Mouse (Mus musculus): ENCODE measurements at regions not wholly inside any gene's neighbourhood (a gene's known extent, or its start where the extent isn't known, plus 50 kb on each side); places are given as distances from the start of the nearest gene placed in this dataset.
A peak's percentile ranks its signal among the peaks of the same experiment; 100 is the strongest.
"Not testable (repeated sequence)": the region's sequence is repeated elsewhere in the genome, so short reads cannot be mapped to it uniquely, and the experiment has no call there.

DNA sequence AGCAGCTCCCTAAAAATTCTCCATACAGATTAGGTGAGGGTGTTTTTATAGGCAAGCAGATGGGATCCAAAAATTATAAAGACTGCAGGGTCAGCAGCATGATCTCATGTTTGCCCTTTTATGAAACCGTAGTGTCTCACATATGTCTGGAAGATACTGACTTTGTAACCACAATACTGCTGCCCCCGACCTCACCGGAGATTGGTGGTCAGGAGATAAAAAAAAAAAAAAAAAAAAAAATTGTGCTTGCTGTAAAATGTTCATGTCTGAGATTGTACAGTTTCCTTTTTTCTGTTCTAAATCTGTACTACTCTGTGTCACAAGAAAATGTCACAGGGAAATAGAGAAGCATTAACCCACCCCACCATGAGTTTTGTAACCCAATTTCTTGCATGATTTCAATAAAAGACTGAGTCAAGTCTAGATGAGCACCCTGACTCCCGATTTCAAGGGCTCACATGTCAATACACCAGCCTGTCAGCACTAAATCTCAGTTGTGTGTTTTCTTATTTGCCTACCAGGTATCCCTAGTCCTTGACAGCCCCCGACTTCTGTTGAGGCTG is 169.5 kb upstream of the Ipo5 start:
- no peak for DNase-seq (ENCODE audit: low spot score in 2 of 2)

DNA sequence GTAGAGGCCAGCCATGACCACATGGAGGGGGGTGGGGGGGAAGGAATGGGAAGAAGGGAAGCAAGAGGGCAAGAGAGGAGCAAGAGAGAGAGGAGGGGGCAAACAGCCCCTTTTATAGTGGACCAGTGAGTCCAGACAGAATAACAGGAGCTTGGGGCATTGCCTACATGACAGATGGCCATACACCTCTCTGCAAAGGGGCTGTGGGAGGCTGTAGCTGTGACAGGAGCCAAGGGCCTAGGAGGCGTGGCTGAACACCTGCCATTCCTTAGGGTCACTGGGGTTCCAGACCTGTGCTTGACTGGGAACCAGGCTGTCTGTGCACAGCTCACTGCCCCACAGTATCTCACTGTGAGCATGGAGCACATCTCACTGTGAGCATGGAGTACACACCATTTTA is 157.0 kb upstream of the Ipo5 start:
- DNase-seq (ENCODE audit: low spot score in 2 of 2), result no peak

GRCm38 (mm10) chr14:120755389-120755788 is 155.6 kb upstream of the Ipo5 start:
- DNase-seq (ENCODE audit: low spot score in 2 of 2), result no peak

DNA sequence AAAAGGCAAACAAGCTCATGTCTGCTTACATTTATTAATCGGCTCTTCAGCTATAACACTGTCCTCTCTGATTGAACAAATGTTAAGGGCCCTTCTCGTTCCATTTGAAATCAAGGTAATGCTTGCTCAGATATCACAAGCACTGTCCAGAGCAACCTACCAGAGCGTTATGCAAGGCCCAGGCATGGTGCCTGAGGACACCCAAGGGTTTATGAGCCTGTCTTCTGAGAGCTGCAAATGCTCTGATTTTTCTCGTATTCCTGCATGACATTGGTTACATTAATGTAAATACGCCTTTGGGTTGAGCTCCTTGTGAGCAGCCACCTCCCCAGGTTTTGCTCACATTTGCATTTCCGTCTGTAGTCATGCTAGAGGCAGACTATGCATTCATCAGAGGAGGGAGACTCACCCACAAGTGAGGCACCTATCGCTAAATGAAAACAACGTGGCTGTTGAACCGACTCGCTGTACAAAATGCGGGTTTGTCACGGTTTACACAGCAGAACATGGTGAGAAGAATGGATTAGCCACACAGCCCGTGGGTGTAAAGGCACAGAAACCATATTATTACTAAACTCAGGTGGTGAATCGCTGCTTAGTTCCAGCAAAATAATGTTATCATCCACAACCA is 152.7 kb upstream of the Ipo5 start:
- no peak for DNase-seq (ENCODE audit: low spot score in 2 of 2)

GRCm38 (mm10) chr14:120762168-120762567 is 148.9 kb upstream of the Ipo5 start:
- no peak for DNase-seq (ENCODE audit: low spot score in 2 of 2)

GRCm38 (mm10) chr14:120762733-120763132 is 148.3 kb upstream of the Ipo5 start:
- no peak for DNase-seq (ENCODE audit: low spot score in 2 of 2)

DNA sequence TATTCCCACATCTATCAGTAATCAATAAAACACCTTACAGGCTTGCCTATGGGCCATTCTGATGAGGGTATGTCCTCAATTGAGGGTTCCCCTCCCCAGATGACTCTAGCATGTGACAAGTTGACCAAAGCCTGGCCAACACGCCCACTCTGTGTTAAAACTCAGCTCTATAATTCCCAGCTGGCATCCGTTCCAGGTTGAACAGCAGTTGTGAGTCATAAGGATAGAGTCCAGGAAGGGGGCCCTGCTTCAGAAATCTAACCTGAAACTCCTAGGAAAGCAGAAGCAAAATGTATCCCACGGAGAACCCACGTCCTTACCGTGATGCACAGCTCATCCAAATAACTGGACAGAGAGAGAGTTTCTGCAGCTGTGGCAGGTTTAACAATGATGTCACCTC is 147.2 kb upstream of the Ipo5 start:
- DNase-seq (ENCODE audit: low spot score in 2 of 2), result peak; percentile 49 to 58

DNA sequence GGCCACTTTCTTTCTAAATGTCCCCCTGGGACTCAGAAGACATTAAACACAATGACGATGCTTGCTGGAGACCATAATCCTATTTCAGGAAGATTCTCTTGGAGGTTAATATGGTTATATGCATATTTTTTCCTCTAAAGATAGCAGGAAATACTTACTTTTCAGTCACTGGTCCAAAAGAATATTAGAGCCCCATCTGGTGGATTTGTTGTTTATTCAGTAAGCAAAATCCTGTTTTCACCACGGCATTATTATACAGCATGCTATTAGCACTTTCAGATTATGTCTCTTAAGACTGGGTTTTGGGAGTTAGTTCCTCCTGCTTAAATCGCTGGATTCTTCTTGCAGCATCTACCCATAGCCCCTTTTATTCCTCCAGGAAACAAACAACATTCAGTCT is 146.6 kb upstream of the Ipo5 start:
- DNase-seq (ENCODE audit: low spot score in 2 of 2), result no peak

DNA sequence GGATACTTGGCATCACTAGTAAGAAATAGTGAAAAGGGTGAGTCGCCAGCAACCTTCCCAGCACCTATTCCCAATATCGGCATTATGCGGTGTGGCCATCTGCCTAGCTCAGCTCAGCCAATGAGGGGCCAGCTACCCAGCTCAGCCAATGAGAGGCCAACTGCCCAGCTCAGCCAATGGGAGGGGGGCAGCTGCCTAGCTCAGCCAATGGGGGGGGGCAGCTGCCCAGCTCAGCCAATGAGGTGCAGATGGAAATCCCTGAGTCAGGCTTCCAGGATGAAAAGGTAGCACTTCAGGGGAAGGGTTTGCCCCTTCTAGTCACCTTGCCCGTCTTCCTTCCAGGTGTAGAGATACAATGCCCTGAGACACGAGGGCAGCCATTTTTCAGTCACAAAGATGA is 144.6 kb upstream of the Ipo5 start:
- no peak for DNase-seq (ENCODE audit: low spot score in 2 of 2)

DNA sequence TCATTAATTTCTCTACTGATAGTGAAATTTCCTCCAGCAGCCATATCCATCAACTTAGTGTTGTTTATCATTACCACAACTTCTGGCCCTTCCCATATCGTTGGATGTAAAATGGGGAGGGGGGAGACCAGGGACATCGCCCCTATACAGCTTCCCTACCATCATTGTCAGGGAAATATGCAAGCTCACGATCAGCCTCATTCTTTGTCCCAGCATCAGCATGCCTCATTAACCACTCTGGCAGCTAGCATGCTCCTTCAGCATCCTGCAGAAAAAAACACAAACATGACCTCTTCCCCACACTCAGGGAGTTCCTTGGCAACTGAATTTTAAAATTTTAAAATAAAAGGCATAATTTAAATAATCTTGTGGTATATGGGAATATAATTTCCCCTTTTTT is 140.4 kb upstream of the Ipo5 start:
- DNase-seq (ENCODE audit: low spot score in 2 of 2), result no peak

GRCm38 (mm10) chr14:120773001-120773400 is 138.0 kb upstream of the Ipo5 start:
- not testable (repeated sequence) for DNase-seq (ENCODE audit: low spot score in 2 of 2)

GRCm38 (mm10) chr14:120791828-120792554 is 119.0 kb upstream of the Ipo5 start:
- DNase-seq (ENCODE audit: low spot score in 2 of 2), result peak in 1 of 2 experiments; percentile 38

- DNase-seq (ENCODE audit: low spot score in 2 of 2), result peak; percentile 49 to 57
Measured at GRCm38 (mm10) chr14:120797916-120798490, 113.0 kb upstream of the Ipo5 start.

GRCm38 (mm10) chr14:120803191-120803590 is 107.8 kb upstream of the Ipo5 start:
- DNase-seq (ENCODE audit: low spot score in 2 of 2), result no peak

DNA sequence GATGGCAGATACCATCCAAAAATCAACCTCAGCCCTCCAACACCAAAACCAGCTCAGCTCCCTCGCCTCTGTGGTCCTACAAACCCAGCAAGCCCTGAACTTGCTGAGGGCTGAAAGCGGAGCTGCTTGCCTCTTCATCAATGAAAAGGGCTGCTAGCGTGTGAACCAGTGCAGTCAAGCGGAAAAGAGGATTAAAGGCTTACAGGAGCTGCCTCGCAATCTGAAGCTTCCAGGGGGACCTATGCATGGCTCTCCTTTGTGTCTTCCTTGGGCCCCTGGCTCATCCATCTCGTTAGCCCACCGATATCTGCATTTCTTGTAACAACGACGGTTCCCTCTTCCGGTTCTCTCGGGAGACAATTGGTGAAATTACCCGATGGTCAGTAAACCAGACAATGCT is 107.3 kb upstream of the Ipo5 start:
- no peak for DNase-seq (ENCODE audit: low spot score in 2 of 2)

DNA sequence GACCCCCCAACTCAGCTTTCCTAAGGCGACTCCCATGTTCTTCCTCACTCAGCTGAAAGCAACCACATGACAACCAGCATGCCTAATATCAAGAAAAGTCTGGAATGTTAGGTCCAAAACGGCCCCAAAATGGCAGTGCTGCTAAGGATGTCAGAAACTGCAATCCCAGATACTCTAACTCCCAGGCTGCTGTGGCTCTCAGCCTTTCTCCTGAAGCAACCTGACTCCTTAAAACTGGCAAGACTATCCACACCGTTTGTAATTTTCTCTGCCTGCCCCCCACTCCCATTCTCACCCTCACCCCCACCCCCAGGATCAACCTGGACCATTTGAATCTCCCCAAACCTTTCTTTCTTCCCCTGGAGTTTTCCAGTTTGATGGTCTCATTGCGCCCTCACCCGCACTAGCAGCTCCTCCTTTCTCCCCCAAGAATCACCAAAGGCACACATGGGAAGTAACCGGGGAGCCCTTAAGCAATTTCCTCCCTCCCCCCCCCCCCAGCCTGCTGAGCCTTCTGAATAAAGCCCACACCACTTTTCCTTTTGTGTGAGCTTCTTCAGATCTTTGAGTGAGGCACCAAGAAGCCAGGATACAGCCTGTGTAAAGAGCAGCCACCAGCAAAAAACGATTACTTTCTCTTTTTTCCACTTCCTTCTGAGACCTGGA is 106.7 kb upstream of the Ipo5 start:
- DNase-seq (ENCODE audit: low spot score in 2 of 2), result no peak

DNA sequence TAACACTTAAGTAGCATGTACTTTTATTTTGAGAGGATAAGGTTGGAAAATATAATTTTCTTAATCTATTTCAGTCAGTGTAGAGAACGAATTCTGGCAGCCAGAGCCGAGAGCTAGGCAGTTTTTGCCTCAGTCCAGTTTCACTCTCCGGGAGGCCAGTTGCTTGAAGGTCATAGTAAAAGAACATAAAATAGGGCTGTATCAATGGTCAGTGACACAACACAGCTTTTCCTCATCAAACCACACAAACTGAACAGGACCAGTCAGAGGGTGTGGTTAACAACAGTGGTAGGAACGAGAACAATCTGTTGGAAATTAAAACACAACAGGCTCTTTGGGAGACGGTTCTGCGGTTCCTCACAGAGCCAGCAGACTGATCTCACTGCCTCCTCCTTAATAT is 105.9 kb upstream of the Ipo5 start:
- DNase-seq (ENCODE audit: low spot score in 2 of 2), result no peak

GRCm38 (mm10) chr14:120805816-120806552 is 105.0 kb upstream of the Ipo5 start:
- DNase-seq (ENCODE audit: low spot score in 2 of 2), result not testable (repeated sequence)

GRCm38 (mm10) chr14:120806553-120806893 is 104.5 kb upstream of the Ipo5 start:
- DNase-seq (ENCODE audit: low spot score in 2 of 2), result no peak

DNA sequence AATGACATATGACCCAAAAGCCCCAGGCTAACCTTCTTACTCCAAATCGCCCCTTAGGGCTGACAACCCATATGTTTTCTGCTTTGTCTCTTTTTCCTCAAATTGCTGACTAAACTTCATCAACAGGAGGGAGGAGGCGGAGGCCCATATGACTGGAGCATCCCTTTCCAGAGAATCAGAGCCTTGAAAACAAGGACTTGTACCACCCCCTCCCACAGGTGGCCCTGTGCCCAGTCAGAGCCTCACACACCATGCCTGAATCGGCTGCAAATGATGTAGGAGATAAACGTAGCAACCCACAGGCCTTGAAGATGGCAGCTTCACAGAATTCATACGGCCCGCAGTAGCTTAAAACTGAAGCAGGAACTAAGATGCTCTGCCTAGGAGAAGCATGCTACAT is 101.7 kb upstream of the Ipo5 start:
- DNase-seq (ENCODE audit: low spot score in 2 of 2), result peak; percentile 80 to 86

- no peak for DNase-seq (ENCODE audit: low spot score in 2 of 2)
Measured at GRCm38 (mm10) chr14:120813938-120814337, 97.1 kb upstream of the Ipo5 start.

All from left cerebral cortex, adult 18-20 months (tissue).